Mouse (Mus musculus) liver, adult (tissue): Measurements from ENCODE around the gene Kdm2a.

Experiments used
- GATA4 ChIP-seq: IDR thresholded peaks from 2 replicates; pipeline ENCODE4 v1.6.1; 2014; ENCODE audit warnings: mild to moderate bottlenecking, low read length; ENCODE audit not compliant: insufficient replicate concordance

The Kdm2a gene

GRCm38 (mm10) chr19:4397798-4398629 is at the start of gene Kdm2a:
TSS of gene Kdm2a (minus strand) at chr19:4398285.
- TF ChIP-seq GATA4 = no peak

GRCm38 (mm10) chr19:4447445-4447844 is 49.4 kb upstream of the Kdm2a start:
- no peak for TF ChIP-seq GATA4

DNA sequence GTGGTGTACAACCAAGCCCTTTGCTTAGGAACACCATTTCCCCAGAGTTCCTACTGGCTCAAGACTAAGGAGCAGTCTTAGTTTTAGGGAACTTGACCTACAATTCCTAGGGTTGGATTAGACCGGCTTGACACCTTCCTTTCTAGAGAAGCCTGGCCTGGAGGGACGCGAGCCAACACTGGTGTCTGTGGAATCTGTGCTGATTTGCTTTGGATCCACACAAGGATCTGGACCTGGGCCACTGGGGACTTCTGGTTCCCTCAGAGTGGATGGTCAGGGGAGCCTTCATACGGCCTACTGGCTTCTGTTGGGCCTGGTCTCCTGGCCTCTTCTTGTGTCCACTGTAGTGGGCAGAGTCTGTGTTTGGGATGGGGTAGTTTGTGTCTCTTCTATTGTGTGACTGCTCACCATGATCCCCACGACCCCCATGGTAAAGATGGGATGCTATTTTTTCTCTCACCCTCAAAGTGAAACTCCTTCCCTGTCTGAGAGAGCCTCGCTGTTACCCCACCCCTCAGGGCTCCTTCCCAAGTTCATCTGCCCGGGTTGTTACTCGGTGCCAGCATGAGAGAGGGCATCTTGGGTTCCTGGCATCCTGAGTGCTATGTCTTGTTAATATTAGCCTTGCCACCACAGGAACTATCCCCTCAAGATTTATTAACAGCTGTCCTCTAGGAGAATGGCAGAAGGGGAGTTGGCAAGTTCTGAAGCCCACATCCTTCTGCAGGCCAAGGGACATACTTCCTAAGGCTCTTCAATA is 48.8 kb upstream of the Kdm2a start:
- TF ChIP-seq GATA4 = no peak

- no peak for TF ChIP-seq GATA4
Observed at GRCm38 (mm10) chr19:4442408-4442807, 44.3 kb upstream of the Kdm2a start.

- peak; percentile 46; the same call in 1 of the 2 replicates for TF ChIP-seq GATA4
Observed at GRCm38 (mm10) chr19:4441621-4442161, 43.6 kb upstream of the Kdm2a start.

GRCm38 (mm10) chr19:4441090-4441591 is 43.1 kb upstream of the Kdm2a start:
- TF ChIP-seq GATA4 = no peak

DNA sequence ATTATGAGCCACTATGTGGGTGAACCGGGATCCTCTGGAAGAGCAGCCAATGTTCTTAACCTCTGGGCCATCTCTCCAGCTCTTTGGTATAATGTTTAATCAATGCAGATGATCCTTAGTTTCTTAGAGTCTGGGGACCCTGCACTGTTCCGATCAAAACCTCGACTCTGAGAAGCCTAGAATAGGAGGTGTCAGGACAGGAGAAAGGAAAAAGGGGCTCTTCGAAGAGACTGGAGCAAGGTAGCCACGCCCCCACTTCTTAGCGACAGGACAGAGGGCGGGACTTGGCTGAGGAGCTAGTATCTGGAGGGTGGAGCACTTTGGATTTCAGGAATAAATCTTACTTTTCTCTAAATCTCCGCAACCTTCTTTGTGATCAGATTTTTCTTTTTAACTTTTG is 42.1 kb upstream of the Kdm2a start:
- TF ChIP-seq GATA4 = no peak

GRCm38 (mm10) chr19:4439161-4439801 is 41.2 kb upstream of the Kdm2a start, which contains the start of gene Rhod:
TSS of gene Rhod (minus strand) at chr19:4439432.
- TF ChIP-seq GATA4 = no peak

GRCm38 (mm10) chr19:4438791-4439160 is 40.7 kb upstream of the Kdm2a start:
- TF ChIP-seq GATA4 = no peak

GRCm38 (mm10) chr19:4437886-4438285 is 39.8 kb upstream of the Kdm2a start:
- TF ChIP-seq GATA4 = no peak

DNA sequence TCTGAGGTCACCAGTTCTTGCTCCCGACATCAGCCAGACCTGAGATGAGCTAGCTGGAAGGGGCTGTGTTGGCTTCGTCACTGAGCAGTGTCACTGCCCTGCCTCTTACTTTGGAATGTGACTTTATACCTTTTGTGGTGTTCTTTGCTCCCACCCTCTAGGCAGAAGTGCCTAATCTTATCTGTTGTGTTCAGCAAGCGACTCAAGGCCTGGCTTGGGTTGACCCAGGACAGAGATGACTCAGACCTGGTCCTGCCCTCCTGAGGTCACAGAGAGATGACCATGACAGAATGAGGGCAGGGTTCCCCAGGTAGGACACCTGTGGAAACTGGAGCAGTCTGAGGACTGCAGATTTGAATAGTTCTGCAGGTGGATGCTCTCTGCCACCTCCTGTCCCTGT is 38.2 kb upstream of the Kdm2a start:
- TF ChIP-seq GATA4 = no peak

DNA sequence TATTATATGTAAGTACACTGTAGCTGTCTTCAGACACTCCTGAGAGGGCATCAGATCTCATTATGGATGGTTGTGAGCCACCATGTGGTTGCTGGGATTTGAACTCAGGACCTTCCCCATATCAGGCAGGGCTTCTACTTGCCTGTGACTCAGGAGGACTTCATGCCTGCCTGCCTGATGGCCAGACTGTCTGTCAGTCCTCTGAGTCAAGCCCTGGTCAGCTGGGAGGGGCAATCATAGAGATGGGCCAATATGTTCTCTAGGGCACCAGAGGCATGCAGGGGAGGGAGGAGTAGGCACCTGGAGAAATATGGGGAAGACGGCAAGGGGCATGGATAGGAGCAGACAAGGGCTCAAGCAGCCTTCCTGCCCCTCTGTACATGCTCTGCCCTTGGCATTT is 36.9 kb upstream of the Kdm2a start:
- TF ChIP-seq GATA4 = no peak

- no peak for TF ChIP-seq GATA4
Observed at GRCm38 (mm10) chr19:4433756-4434155, 35.7 kb upstream of the Kdm2a start.

- no peak for TF ChIP-seq GATA4
Observed at GRCm38 (mm10) chr19:4430091-4430620, 32.1 kb upstream of the Kdm2a start.

DNA sequence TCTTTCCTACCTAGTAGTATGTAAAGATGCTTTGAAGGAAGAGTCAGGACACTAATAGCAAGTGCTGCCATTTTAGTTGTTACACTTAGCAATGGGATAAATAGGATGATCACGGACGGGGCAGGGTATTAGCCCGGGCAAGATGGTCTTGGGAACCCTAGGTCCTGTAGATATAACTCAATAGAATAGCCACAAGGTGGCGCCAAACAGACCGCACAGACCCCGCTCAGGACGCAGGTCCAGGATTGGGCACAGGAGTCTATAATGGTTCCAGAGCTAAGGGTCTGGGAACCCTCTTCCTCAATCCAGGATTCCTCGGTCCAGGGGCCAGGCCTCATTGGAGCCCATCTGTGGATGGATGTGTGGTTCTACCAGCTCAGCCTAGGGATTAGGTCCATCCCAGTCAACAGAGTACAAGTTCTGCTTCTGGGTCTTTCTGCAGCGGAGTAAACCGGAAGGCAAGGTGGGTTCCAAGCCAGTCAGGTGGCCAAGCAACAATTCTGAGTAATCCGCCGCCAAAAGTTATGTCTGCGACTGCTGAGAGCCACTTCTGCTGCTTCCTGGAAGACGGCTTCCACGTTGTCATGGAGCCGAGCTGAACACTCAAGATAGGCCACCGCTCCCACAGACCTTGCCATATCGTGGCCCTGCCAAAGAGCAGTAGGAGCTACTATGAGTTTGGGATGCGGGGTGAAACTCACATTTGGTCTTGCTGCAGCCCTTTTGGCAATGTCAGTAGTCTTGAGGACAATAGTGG is 27.7 kb upstream of the Kdm2a start:
- no peak for TF ChIP-seq GATA4

- TF ChIP-seq GATA4 = no peak
Observed at GRCm38 (mm10) chr19:4423021-4423420, 24.9 kb upstream of the Kdm2a start.
